ENCODE assay signal across 12 mouse cellular contexts in genomic region chr1:39963821-39964220, GRCm38 (mm10).
A peak's percentile ranks its signal among the peaks of the same experiment; 100 is the strongest.
DNase-seq lines count a peak whose midpoint lies in the region; ATAC-seq lines count a peak whose summit lies in the region.
"Had no signal": no experiment of that assay in that cellular context is flagged by ENCODE, and none has a peak within 500 bp of the region (broad histone marks: within the 10 kb centered on the region; RNA-seq: fewer than 3 reads in every experiment).

No protein-coding gene starts in this region.

- no peak overlapping the region for H3K4me2 ChIP-seq in forebrain, embryonic 12.5 days
- no peak overlapping the region for H3K4me2 ChIP-seq in forebrain, embryonic 11.5 days (ENCODE audit: low read depth, low read length, severe bottlenecking)
- H3K4me2 ChIP-seq in limb, embryonic 13.5 days (replicated peaks): no peak overlapping the region
- H3K4me2 ChIP-seq in embryonic facial prominence, embryonic 15.5 days (replicated peaks): no peak overlapping the region
- H3K4me2 ChIP-seq in midbrain, embryonic 14.5 days (ENCODE audit: low read length): no peak overlapping the region

- no peaks in the 10 kb centered on the region for H3K27me3 ChIP-seq in forebrain, embryonic 12.5 days
- no peaks in the 10 kb centered on the region for H3K27me3 ChIP-seq in forebrain, embryonic 11.5 days (ENCODE audit: control insufficient read depth, insufficient read depth, low read length)
- no peaks in the 10 kb centered on the region for H3K27me3 ChIP-seq in limb, embryonic 13.5 days
- no peaks in the 10 kb centered on the region for H3K27me3 ChIP-seq in limb, embryonic 10.5 days (ENCODE audit: low read depth, poor library complexity, severe bottlenecking)
- H3K27me3 ChIP-seq in embryonic facial prominence, embryonic 15.5 days: no peaks in the 10 kb centered on the region
- no peaks in the 10 kb centered on the region for H3K27me3 ChIP-seq in midbrain, embryonic 14.5 days (ENCODE audit: control insufficient read depth, insufficient read depth, low read length)

- H3K27ac ChIP-seq in forebrain, embryonic 12.5 days: peak overlapping the region; percentile 31; the same call in 1 of the 2 replicates
- no peak overlapping the region for H3K27ac ChIP-seq in forebrain, embryonic 11.5 days (ENCODE audit: low read depth, low read length)
- H3K27ac ChIP-seq in limb, embryonic 13.5 days: 0 out of 2 replicates have a peak overlapping the region, but pooled peaks have one; percentile 39
- H3K27ac ChIP-seq in limb, embryonic 10.5 days: no peak overlapping the region
- H3K27ac ChIP-seq in embryonic facial prominence, embryonic 15.5 days (replicated peaks): peak overlapping the region; percentile 84
- H3K27ac ChIP-seq in midbrain, embryonic 14.5 days (replicated peaks; ENCODE audit: low read depth, low read length): 0 out of 2 replicates have a peak overlapping the region, but pooled peaks have one; percentile 33

- ATAC-seq in forebrain, embryonic 12.5 days (ENCODE audit: low FRiP score): peak; percentile 52
- ATAC-seq in forebrain, embryonic 11.5 days (replicated peaks; ENCODE audit: low FRiP score): no peak
- ATAC-seq in limb, embryonic 13.5 days (ENCODE audit: low FRiP score, low read depth): no peak
- ATAC-seq in embryonic facial prominence, embryonic 15.5 days (ENCODE audit: insufficient number of reproducible peaks, low FRiP score, low TSS enrichment, low read depth): 0 out of 2 replicates have a peak, but pooled peaks have one; percentile 11
- no peak for ATAC-seq in midbrain, embryonic 14.5 days (ENCODE audit: low FRiP score, low TSS enrichment)
- ATAC-seq: lung, postnatal 0 days had no signal

- no peak for DNase-seq in forebrain, embryonic 11.5 days (ENCODE audit: low spot score)
- DNase-seq in limb, embryonic 10.5 days (ENCODE audit: low spot score): no peak
- no peak for DNase-seq in midbrain, embryonic 14.5 days
- no peak for DNase-seq in thymus, postnatal 10 days (ENCODE audit: low spot score in 2 of 2)
- DNase-seq in spleen, postnatal 10 days (ENCODE audit: low spot score in 2 of 2): no peak
- DNase-seq: adrenal gland, adult 8-10 months; cerebellum, postnatal 14 days; kidney, postnatal 25 days had no signal

- no peaks in the 10 kb centered on the region for H3K9me3 ChIP-seq in forebrain, embryonic 12.5 days
- H3K9me3 ChIP-seq in forebrain, embryonic 11.5 days (ENCODE audit: control insufficient read depth, low read length): no peaks in the 10 kb centered on the region
- no peaks in the 10 kb centered on the region for H3K9me3 ChIP-seq in limb, embryonic 13.5 days
- no peaks in the 10 kb centered on the region for H3K9me3 ChIP-seq in limb, embryonic 10.5 days (replicated peaks)
- H3K9me3 ChIP-seq in embryonic facial prominence, embryonic 15.5 days (replicated peaks): no peaks in the 10 kb centered on the region
- no peaks in the 10 kb centered on the region for H3K9me3 ChIP-seq in midbrain, embryonic 14.5 days (ENCODE audit: control insufficient read depth, low read length)

- H3K36me3 ChIP-seq in forebrain, embryonic 12.5 days (replicated peaks): peaks cover 32% of the 10 kb centered on the region
- H3K36me3 ChIP-seq in forebrain, embryonic 11.5 days (ENCODE audit: control insufficient read depth, insufficient read depth, low read length): no peaks in the 10 kb centered on the region; the same call in 1 of the 2 replicates
- H3K36me3 ChIP-seq in limb, embryonic 13.5 days: peaks cover 38% of the 10 kb centered on the region
- peaks cover 50% of the 10 kb centered on the region for H3K36me3 ChIP-seq in limb, embryonic 10.5 days
- 0 out of 2 replicates have a peak, but pooled peaks cover 4% of the 10 kb centered on the region for H3K36me3 ChIP-seq in embryonic facial prominence, embryonic 15.5 days
- peaks cover 24% of the 10 kb centered on the region for H3K36me3 ChIP-seq in midbrain, embryonic 14.5 days (ENCODE audit: control insufficient read depth, insufficient read depth, low read length)

- peaks cover 54% of the 10 kb centered on the region for H3K4me1 ChIP-seq in forebrain, embryonic 12.5 days
- 0 out of 2 replicates have a peak, but pooled peaks cover 6% of the 10 kb centered on the region for H3K4me1 ChIP-seq in forebrain, embryonic 11.5 days (replicated peaks; ENCODE audit: control insufficient read depth, insufficient read depth, low read length)
- peaks cover 52% of the 10 kb centered on the region for H3K4me1 ChIP-seq in limb, embryonic 13.5 days
- H3K4me1 ChIP-seq in limb, embryonic 10.5 days: peaks cover 25% of the 10 kb centered on the region
- peaks cover 66% of the 10 kb centered on the region for H3K4me1 ChIP-seq in embryonic facial prominence, embryonic 15.5 days
- peaks cover 23% of the 10 kb centered on the region for H3K4me1 ChIP-seq in midbrain, embryonic 14.5 days (ENCODE audit: control insufficient read depth, insufficient read depth, low read length)

- WGBS in forebrain, embryonic 12.5 days: 57% methylated on average over 3 of the region's 3 CpGs
- WGBS in forebrain, embryonic 11.5 days: 74% methylated on average over 3 of the region's 3 CpGs
- WGBS in limb, embryonic 13.5 days: 66% methylated on average over 3 of the region's 3 CpGs
- 77% methylated on average over 3 of the region's 3 CpGs for WGBS in limb, embryonic 10.5 days
- 46% methylated on average over 3 of the region's 3 CpGs for WGBS in embryonic facial prominence, embryonic 15.5 days
- WGBS in midbrain, embryonic 14.5 days: 51% methylated on average over 3 of the region's 3 CpGs

- H3K9ac ChIP-seq in forebrain, embryonic 12.5 days: no peak overlapping the region
- H3K9ac ChIP-seq in forebrain, embryonic 11.5 days (ENCODE audit: low read length): no peak overlapping the region
- 0 out of 2 replicates have a peak overlapping the region, but pooled peaks have one; percentile 25 for H3K9ac ChIP-seq in limb, embryonic 13.5 days
- no peak overlapping the region for H3K9ac ChIP-seq in embryonic facial prominence, embryonic 15.5 days
- no peak overlapping the region for H3K9ac ChIP-seq in midbrain, embryonic 14.5 days (replicated peaks; ENCODE audit: low read length)

- no peak overlapping the region for H3K4me3 ChIP-seq in forebrain, embryonic 12.5 days (replicated peaks)
- no peak overlapping the region for H3K4me3 ChIP-seq in forebrain, embryonic 11.5 days (ENCODE audit: low read depth, low read length)
- H3K4me3 ChIP-seq in limb, embryonic 13.5 days: no peak overlapping the region
- no peak overlapping the region for H3K4me3 ChIP-seq in limb, embryonic 10.5 days
- no peak overlapping the region for H3K4me3 ChIP-seq in embryonic facial prominence, embryonic 15.5 days (replicated peaks)
- H3K4me3 ChIP-seq in midbrain, embryonic 14.5 days (replicated peaks; ENCODE audit: low read depth, low read length): no peak overlapping the region

Comparison
In these comparisons a context has a peak if more than half of its experiments do, and no peak if none do; other contexts are left out.
1. ATAC-seq: peak in forebrain, embryonic 12.5 days (single experiment) and embryonic facial prominence, embryonic 15.5 days (single experiment); none in forebrain, embryonic 11.5 days (single experiment), limb, embryonic 13.5 days (single experiment) and midbrain, embryonic 14.5 days (single experiment).
2. H3K27ac ChIP-seq: peak in forebrain, embryonic 12.5 days (single experiment), limb, embryonic 13.5 days (single experiment), embryonic facial prominence, embryonic 15.5 days (single experiment) and midbrain, embryonic 14.5 days (single experiment); none in forebrain, embryonic 11.5 days (single experiment) and limb, embryonic 10.5 days (single experiment).